ENCODE assay signal across 15 mouse cellular contexts in genomic region chr2:147342198-147342597, GRCm38 (mm10). TPM values are rescaled to one million over a fixed set of nuclear protein-coding genes. Genes with fewer than 3 reads are reported as not detected.
DNase-seq lines count a peak whose midpoint lies in the region; ATAC-seq and TF ChIP-seq lines count a peak whose summit lies in the region.
"Had no signal": no experiment of that assay in that cellular context is flagged by ENCODE, and none has a peak within 500 bp of the region (broad histone marks: within the 10 kb centered on the region; RNA-seq: fewer than 3 reads in every experiment).

No protein-coding gene starts in this region.

- no peaks in the 10 kb centered on the region for H3K36me3 ChIP-seq in hindbrain, postnatal 0 days (ENCODE audit: insufficient read depth, low read length)
- H3K36me3 ChIP-seq in hindbrain, embryonic 10.5 days: no peaks in the 10 kb centered on the region
- H3K36me3 ChIP-seq in lung, postnatal 0 days (ENCODE audit: insufficient read depth, low read length): no peaks in the 10 kb centered on the region
- H3K36me3 ChIP-seq in stomach, postnatal 0 days (ENCODE audit: control insufficient read depth, insufficient read depth, low read length): no peaks in the 10 kb centered on the region
- H3K36me3 ChIP-seq: kidney, embryonic 15.5 days; midbrain, embryonic 10.5 days; neural tube, embryonic 12.5 days had no signal

- H3K27me3 ChIP-seq in hindbrain, postnatal 0 days (ENCODE audit: insufficient read depth, low read length): no peaks in the 10 kb centered on the region
- H3K27me3 ChIP-seq in hindbrain, embryonic 10.5 days (ENCODE audit: insufficient read depth, poor library complexity, severe bottlenecking): no peaks in the 10 kb centered on the region
- H3K27me3 ChIP-seq in lung, postnatal 0 days (replicated peaks; ENCODE audit: insufficient read depth, low read length): no peaks in the 10 kb centered on the region
- no peaks in the 10 kb centered on the region for H3K27me3 ChIP-seq in stomach, postnatal 0 days (ENCODE audit: control insufficient read depth, insufficient read depth, low read length)
- H3K27me3 ChIP-seq: neural tube, embryonic 12.5 days had no signal

- no peak for ATAC-seq in hindbrain, postnatal 0 days
- no peak for ATAC-seq in lung, postnatal 0 days
- no peak for ATAC-seq in stomach, postnatal 0 days (ENCODE audit: low FRiP score, low TSS enrichment)

- TF ChIP-seq EP300 in lung, postnatal 0 days (IDR thresholded peaks at IDR 0.05): no peak
- no peak for TF ChIP-seq EP300 in stomach, postnatal 0 days (optimal IDR thresholded peaks at IDR 0.05)

- intact Hi-C loops in gastrocnemius, postnatal 14 days (cut with DNase I; ENCODE audit: low total_unique reads): no loop called here

- H3K9me3 ChIP-seq in hindbrain, postnatal 0 days (ENCODE audit: low read length): no peaks in the 10 kb centered on the region
- H3K9me3 ChIP-seq in hindbrain, embryonic 10.5 days: no peaks in the 10 kb centered on the region
- no peaks in the 10 kb centered on the region for H3K9me3 ChIP-seq in lung, postnatal 0 days (ENCODE audit: low read length)
- H3K9me3 ChIP-seq in stomach, postnatal 0 days (ENCODE audit: control insufficient read depth, low read length): no peaks in the 10 kb centered on the region
- H3K9me3 ChIP-seq: kidney, embryonic 15.5 days; midbrain, embryonic 10.5 days; neural tube, embryonic 12.5 days had no signal

- WGBS in hindbrain, postnatal 0 days: 11% methylated on average over 2 of the region's 2 CpGs
- 17% methylated on average over 2 of the region's 2 CpGs for WGBS in hindbrain, embryonic 10.5 days
- WGBS in lung, postnatal 0 days: 10% methylated on average over 2 of the region's 2 CpGs
- WGBS in stomach, postnatal 0 days: 18% methylated on average over 2 of the region's 2 CpGs

- H3K4me1 ChIP-seq in hindbrain, postnatal 0 days (ENCODE audit: insufficient read depth, low read length): no peaks in the 10 kb centered on the region
- H3K4me1 ChIP-seq in hindbrain, embryonic 10.5 days (replicated peaks): no peaks in the 10 kb centered on the region
- no peaks in the 10 kb centered on the region for H3K4me1 ChIP-seq in lung, postnatal 0 days (ENCODE audit: insufficient read depth, low read depth, low read length)
- H3K4me1 ChIP-seq in stomach, postnatal 0 days (replicated peaks; ENCODE audit: control insufficient read depth, insufficient read depth): no peaks in the 10 kb centered on the region
- H3K4me1 ChIP-seq: kidney, embryonic 15.5 days; midbrain, embryonic 10.5 days; neural tube, embryonic 12.5 days had no signal

- peak; percentile 17 for DNase-seq in adrenal gland, postnatal 14 days
- no peak for DNase-seq in adrenal gland, postnatal 25 days
- DNase-seq in hindbrain, postnatal 0 days (ENCODE audit: low spot score): peak; percentile 56
- DNase-seq in hindbrain, embryonic 10.5 days (ENCODE audit: low spot score): no peak
- no peak for DNase-seq in lung, postnatal 0 days (ENCODE audit: low spot score)
- DNase-seq in lung, adult 18-20 months: no peak
- DNase-seq in stomach, postnatal 0 days (ENCODE audit: low spot score): no peak
- no peak for DNase-seq in gastrocnemius, postnatal 14 days
- DNase-seq: left cerebral cortex, postnatal 4 days had no signal

- H3K4me3 ChIP-seq in hindbrain, postnatal 0 days (ENCODE audit: low read length): no peak overlapping the region
- no peak overlapping the region for H3K4me3 ChIP-seq in hindbrain, embryonic 10.5 days
- no peak overlapping the region for H3K4me3 ChIP-seq in lung, postnatal 0 days (ENCODE audit: low read depth, low read length)
- no peak overlapping the region for H3K4me3 ChIP-seq in stomach, postnatal 0 days (ENCODE audit: low read depth, low read length)
- H3K4me3 ChIP-seq: kidney, embryonic 15.5 days; midbrain, embryonic 10.5 days; neural tube, embryonic 12.5 days had no signal

- TF ChIP-seq CTCF in hindbrain, postnatal 0 days (IDR thresholded peaks at IDR 0.05; ENCODE audit: low read depth): peak; percentile 41
- TF ChIP-seq CTCF in lung, postnatal 0 days (IDR thresholded peaks at IDR 0.05): peak; percentile 41
- peak; percentile 56 for TF ChIP-seq CTCF in stomach, postnatal 0 days (IDR thresholded peaks at IDR 0.05; ENCODE audit: low read depth)

- H3K27ac ChIP-seq in hindbrain, postnatal 0 days: no peak overlapping the region
- no peak overlapping the region for H3K27ac ChIP-seq in hindbrain, embryonic 10.5 days
- no peak overlapping the region for H3K27ac ChIP-seq in lung, postnatal 0 days (ENCODE audit: low read length)
- no peak overlapping the region for H3K27ac ChIP-seq in stomach, postnatal 0 days (replicated peaks)
- H3K27ac ChIP-seq: kidney, embryonic 15.5 days; midbrain, embryonic 10.5 days; neural tube, embryonic 12.5 days had no signal

- no peak overlapping the region for H3K9ac ChIP-seq in hindbrain, postnatal 0 days (replicated peaks; ENCODE audit: low read length)
- H3K9ac ChIP-seq in lung, postnatal 0 days (replicated peaks; ENCODE audit: low read depth): no peak overlapping the region
- no peak overlapping the region for H3K9ac ChIP-seq in stomach, postnatal 0 days (ENCODE audit: low read length)
- H3K9ac ChIP-seq: kidney, embryonic 15.5 days; neural tube, embryonic 12.5 days had no signal

- H3K4me2 ChIP-seq in hindbrain, postnatal 0 days (ENCODE audit: low read depth, low read length): no peak overlapping the region
- no peak overlapping the region for H3K4me2 ChIP-seq in lung, postnatal 0 days (replicated peaks; ENCODE audit: low read depth, low read length)
- H3K4me2 ChIP-seq in stomach, postnatal 0 days (replicated peaks; ENCODE audit: low read depth): no peak overlapping the region
- H3K4me2 ChIP-seq: kidney, embryonic 15.5 days; neural tube, embryonic 12.5 days had no signal

RNA-seq across cellular contexts. Expression of gene Pax1, which starts 19.5 kb away (rescaled TPM):
- total RNA-seq in adrenal gland, postnatal 14 days (2021): not detected in 2 replicates
- not detected in 2 replicates for total RNA-seq in adrenal gland, postnatal 25 days (2021)
- total RNA-seq in hindbrain, postnatal 0 days (2014; rRNA removed): not detected in 2 replicates
- not detected in 2 replicates for polyA plus RNA-seq in hindbrain, postnatal 0 days (2015; fragmentation: Nextera tagmentation; extraction: Ambion mirVana)
- polyA plus RNA-seq in hindbrain, embryonic 10.5 days (2016; fragmentation: Nextera tagmentation; extraction: Ambion mirVana): 0.96 and 1.6 TPM in 2 replicates
- polyA plus RNA-seq in lung, postnatal 0 days (2015; fragmentation: Nextera tagmentation; extraction: Ambion mirVana): not detected in 2 replicates
- polyA plus RNA-seq in stomach, postnatal 0 days (2015; fragmentation: Nextera tagmentation; extraction: Ambion mirVana): not detected in 2 replicates
- total RNA-seq in gastrocnemius, postnatal 14 days (2021): under 1 TPM in 1 of 2 experiments, not detected in 1; 0.10 TPM
- total RNA-seq: hematopoietic stem cell, adult 5-6 weeks; left cerebral cortex, postnatal 4 days had no signal
- polyA plus RNA-seq: liver, embryonic 16.5 days; stomach, embryonic 16.5 days had no signal

Comparison
In these comparisons a context has a peak if more than half of its experiments do, and no peak if none do; other contexts are left out.
1. DNase-seq: peak in adrenal gland, postnatal 14 days (single experiment) and hindbrain, postnatal 0 days (single experiment); none in adrenal gland, postnatal 25 days (single experiment), hindbrain, embryonic 10.5 days (single experiment), lung, postnatal 0 days (single experiment), lung, adult 18-20 months (0 of 2), stomach, postnatal 0 days (single experiment) and gastrocnemius, postnatal 14 days (single experiment).
2. Peak in every context shown above with its lines, with median percentiles within 50 percentile points of each other: CTCF ChIP-seq.